Mouse (Mus musculus) 3134 (cell line): Measurements from ENCODE around the gene Gm10491.
"Not testable (repeated sequence)": the region's sequence is repeated elsewhere in the genome, so short reads cannot be mapped to it uniquely, and the experiment has no call there.

Experiments
- DNase-seq: peaks from one replicate; pipeline ENCODE4 v3.0.0-alpha.2; 2011; ENCODE audit warnings: low spot score; ENCODE audit not compliant: insufficient read length; ENCODE audit errors: extremely low read depth

The Gm10491 gene

GRCm38 (mm10) chrX:7907735-7908134 is at the start of gene Gm10491:
Gene Gm10491, minus strand, starts transcription at chrX:7907835.
- DNase-seq = no peak

DNA sequence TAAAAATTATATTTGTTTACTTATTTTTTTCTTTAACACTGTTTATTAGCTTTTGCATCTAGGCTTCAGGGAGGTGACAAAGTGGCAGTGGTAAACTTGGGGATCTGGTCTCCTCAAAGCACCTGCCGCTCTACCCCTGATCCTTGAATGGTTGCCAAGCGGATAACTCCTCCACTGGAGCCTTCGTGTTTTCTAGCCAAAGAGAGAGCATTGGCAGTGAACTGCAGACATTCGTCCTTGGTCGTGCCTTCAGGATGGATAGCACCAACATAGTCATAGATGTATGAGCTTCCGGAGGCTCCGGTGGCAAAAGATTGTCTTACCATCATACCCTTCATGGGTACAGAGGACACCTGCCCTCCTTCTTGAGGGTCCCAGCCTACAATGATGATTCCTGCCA is 42.5 kb upstream of the Gm10491 start:
- no peak for DNase-seq

GRCm38 (mm10) chrX:7947900-7948492 is 40.4 kb upstream of the Gm10491 start:
- DNase-seq = peak; percentile 97

- DNase-seq = no peak
Measured at GRCm38 (mm10) chrX:7947108-7947899, 39.7 kb upstream of the Gm10491 start, which contains the start of gene Hdac6. Gene Hdac6, minus strand, starts transcription at chrX:7947889.

GRCm38 (mm10) chrX:7945618-7946017 is 38.0 kb upstream of the Gm10491 start:
- DNase-seq = no peak

DNA sequence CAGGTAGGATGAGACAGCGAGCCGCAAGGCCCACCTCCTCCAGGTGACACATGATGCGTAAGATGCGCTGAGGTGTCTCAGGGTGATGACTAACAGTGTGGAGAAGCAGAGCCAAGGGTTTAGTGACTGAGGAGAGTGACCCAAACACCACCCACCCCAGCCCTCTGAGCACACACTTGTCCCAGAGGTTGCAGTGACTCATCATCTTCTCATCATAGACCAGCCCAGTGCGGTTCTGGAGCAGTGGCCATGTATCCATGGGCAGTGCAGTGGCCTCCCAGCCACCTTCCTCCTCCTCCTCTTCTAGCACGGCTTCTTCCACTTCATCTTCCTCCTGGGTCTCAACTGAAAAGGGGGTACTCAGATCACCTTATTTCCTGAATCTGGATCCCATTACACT is 30.0 kb upstream of the Gm10491 start:
- peak; percentile 68 for DNase-seq

- peak; percentile 11 for DNase-seq
Measured at GRCm38 (mm10) chrX:7936874-7937273, 29.2 kb upstream of the Gm10491 start.

DNA sequence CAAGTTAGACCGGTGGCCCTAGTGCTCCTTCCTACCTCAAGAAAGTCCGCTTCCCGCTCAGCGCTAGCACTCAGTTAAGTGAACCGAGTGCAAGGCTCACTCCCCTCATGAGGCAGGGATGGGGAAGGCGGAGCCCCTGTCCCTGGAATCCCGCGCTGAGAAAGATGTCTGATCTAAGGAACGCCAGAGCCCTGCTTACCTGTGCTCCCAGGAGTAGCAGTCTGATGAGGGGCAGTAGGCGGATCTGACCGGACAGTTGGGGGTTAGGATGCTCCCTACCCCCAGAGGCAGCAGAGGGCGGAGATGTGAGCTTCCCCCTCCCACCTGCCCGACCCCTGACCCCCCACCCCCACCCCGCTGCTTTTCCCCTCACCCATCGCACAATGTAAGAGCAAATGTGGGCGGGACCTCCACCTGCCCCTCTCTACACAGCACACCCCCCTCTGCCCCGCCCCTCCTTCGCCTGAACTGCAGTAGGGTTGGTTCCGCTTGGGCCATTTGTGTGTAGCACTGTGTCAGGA is 20.7 kb upstream of the Gm10491 start, which contains the start of gene Eras:
TSS of gene Eras (minus strand) at position 338 of the 521 bp plus-strand sequence.
- no peak for DNase-seq

- DNase-seq = no peak
Measured at GRCm38 (mm10) chrX:7927116-7927515, 19.5 kb upstream of the Gm10491 start.

DNA sequence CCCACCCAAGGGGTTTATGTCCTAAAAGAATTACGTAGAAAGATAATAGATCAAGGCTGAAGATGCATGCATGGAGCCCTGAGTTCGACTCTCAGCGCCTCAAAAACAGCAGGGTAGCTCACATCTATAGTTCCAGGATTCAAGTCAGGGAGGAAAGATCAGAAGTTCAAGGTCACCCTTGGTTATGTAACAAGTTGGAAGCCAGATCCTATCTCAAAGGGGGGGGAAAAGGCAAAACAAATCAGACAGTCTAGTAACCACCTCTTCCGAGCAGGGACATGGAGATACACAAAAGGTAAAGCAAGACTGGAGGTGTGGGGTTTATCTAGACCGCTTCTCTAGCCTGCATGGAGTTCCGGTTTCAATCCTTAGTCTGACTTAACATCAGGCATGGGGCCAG is 18.6 kb upstream of the Gm10491 start:
- no peak for DNase-seq

DNA sequence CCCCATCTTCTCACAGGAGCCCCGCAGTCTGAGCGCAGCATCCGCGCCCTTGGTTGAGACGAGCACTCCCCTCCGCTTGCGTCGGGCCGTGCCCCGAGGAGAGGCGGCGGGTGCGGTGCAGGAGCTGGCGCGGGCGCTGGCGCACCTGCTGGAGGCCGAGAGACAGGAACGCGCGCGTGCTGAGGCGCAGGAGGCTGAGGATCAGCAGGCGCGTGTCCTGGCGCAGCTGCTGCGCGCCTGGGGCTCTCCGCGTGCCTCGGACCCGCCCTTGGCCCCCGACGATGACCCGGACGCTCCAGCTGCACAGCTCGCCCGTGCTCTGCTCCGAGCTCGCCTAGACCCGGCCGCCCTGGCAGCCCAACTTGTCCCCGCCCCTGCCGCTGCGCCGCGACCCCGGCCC is 14.4 kb upstream of the Gm10491 start:
- DNase-seq = no peak

- DNase-seq = no peak
Measured at GRCm38 (mm10) chrX:7919601-7920383, 12.2 kb upstream of the Gm10491 start, which contains the start of gene Pcsk1n. Gene Pcsk1n, plus strand, starts transcription at chrX:7919822.

GRCm38 (mm10) chrX:7917960-7918359 is 10.3 kb upstream of the Gm10491 start:
- not testable (repeated sequence) for DNase-seq

DNA sequence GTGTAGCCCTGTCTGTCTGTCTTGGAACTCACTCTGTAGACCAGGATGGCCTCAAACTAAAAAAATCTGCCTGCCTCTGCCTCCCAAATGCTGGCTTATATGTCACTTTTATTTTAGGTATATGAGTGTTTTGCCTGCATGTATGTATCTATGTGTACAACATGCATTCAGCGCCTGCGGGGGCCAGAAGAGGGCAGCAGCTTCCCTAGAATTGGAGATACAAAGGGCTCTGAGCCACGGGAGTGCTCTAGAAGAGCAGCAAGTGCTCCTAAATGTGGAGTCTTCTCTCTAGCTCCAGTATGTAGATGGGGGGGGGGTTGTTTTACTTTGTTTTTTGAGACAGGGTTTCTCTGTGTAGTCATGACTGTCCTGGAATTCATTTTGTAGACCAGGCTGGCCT is 8.0 kb upstream of the Gm10491 start:
- DNase-seq = not testable (repeated sequence)

DNA sequence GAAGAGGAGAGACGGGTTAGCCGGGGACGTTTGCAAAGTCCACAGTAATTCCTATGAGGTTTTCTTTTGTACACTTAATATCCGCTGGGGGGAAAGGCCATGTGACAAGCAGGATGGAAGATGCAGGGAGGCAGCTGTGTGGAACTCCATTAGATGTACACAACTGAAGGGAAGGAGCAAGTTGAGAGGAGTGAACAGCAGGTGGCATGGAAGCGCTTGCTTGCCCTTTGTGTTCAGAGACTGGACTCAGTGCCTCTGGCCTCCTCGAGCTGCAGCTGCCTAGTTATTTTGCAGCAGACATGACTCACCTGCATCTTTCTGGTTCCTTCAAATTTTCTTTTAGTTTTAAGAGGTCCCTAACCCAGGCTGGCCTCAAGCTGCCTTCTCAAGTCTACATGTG is 2.8 kb upstream of the Gm10491 start:
- DNase-seq = no peak

GRCm38 (mm10) chrX:7909242-7909641 is 1.6 kb upstream of the Gm10491 start, which contains the start of gene Gm10490:
Gene Gm10490, plus strand, starts transcription at chrX:7909542.
- DNase-seq = not testable (repeated sequence)

- no peak for DNase-seq
Measured at GRCm38 (mm10) chrX:7904441-7904840, 3.2 kb downstream of the Gm10491 start.

- DNase-seq = peak; percentile 88
Measured at GRCm38 (mm10) chrX:7898880-7899874, 8.5 kb downstream of the Gm10491 start, which contains the start of the genes Pqbp1 and Timm17b. Gene Pqbp1, minus strand, starts transcription at chrX:7899269. Gene Timm17b, plus strand, starts transcription at chrX:7899357.

- DNase-seq = no peak
Measured at GRCm38 (mm10) chrX:7898211-7898610, 9.4 kb downstream of the Gm10491 start.
